Mouse (Mus musculus): ENCODE results near the gene Vcp. TPM values are rescaled to one million over a fixed set of nuclear protein-coding genes. Genes with fewer than 3 reads are reported as not detected.

Gene Vcp
- total and polyA plus RNA-seq, 3 experiments, result 200 to 462 (median 237) TPM

GRCm38 (mm10) chr4:43025084-43025960 is 25.0 kb upstream of the Vcp start, which contains the start of gene Pigo (continued):
- 0 out of 2 replicates have a peak, but pooled peaks have one; percentile 31 for TF ChIP-seq JUND (conservative IDR thresholded peaks at IDR 0.05; ENCODE audit: low read depth, low read length)

GRCm38 (mm10) chr4:43024673-43025072 is 24.4 kb upstream of the Vcp start:
- Histone ChIP-seq H3K9me3 (replicated peaks; ENCODE audit: low read length) (no peaks in the 10 kb centered on the region), H3K4me3 (replicated peaks in 1 of 3; ENCODE audit: low read depth in 2 of 3, low read length in 2 of 3, poor library complexity in 1 of 3) (peak overlapping the region; percentile 59 to 77 (median 59)), H3K9ac (ENCODE audit: insufficient read depth, low read depth) (peak overlapping the region; percentile 76), H3K79me2 (replicated peaks; ENCODE audit: control insufficient read depth, extremely low read depth, insufficient read depth, poor library complexity, severe bottlenecking) (peaks cover 5% of the 10 kb centered on the region; the same call in 1 of the 2 replicates), H3K27me3 (replicated peaks) (no peaks in the 10 kb centered on the region), H3K27ac (ENCODE audit: insufficient read depth, low read depth) (no peak overlapping the region), H3K4me2 (ENCODE audit: insufficient read depth, low read depth, poor library complexity, severe bottlenecking) (peak overlapping the region; percentile 89), H3K36me3 (replicated peaks in 1 of 2; ENCODE audit: control insufficient read depth in 1 of 2, insufficient read depth in 1 of 2, low read length in 1 of 2) (peaks cover 54 to 84% of the 10 kb centered on the region in 2 experiments), H3K4me1 (ENCODE audit: control insufficient read depth in 1 of 2, insufficient read depth in 2 of 2) (peaks cover 7 to 19% of the 10 kb centered on the region in 2 experiments)
- dilution Hi-C loops (cut with MboI; ENCODE audit: extremely low pct_ligation_motif_present, extremely low pct_unique_long_range_greater_than_20kb, low sequenced_read_pairs), result no loop called here
- no peak for TF ChIP-seq ZNF384 (IDR thresholded peaks at IDR 0.05; ENCODE audit: low read depth, low read length)
- TF ChIP-seq RAD21 (IDR thresholded peaks at IDR 0.05; ENCODE audit: low read depth, low read length), result no peak
- no peak for TF ChIP-seq EP300 (IDR thresholded peaks at IDR 0.05; ENCODE audit: low read length)
- no peak for TF ChIP-seq USF1 (IDR thresholded peaks at IDR 0.05; ENCODE audit: low read depth, low read length)
- no peak for TF ChIP-seq JUN (IDR thresholded peaks at IDR 0.05; ENCODE audit: insufficient read depth, low read depth, low read length)
- no peak for TF ChIP-seq USF2 (conservative IDR thresholded peaks at IDR 0.05; ENCODE audit: low read depth, low read length)
- no peak for TF ChIP-seq CHD2 (IDR thresholded peaks at IDR 0.05; ENCODE audit: low read length)
- no peak for TF ChIP-seq POLR2A (IDR thresholded peaks at IDR 0.05; ENCODE audit: low read depth, low read length)
- TF ChIP-seq NELFE (IDR thresholded peaks at IDR 0.05; ENCODE audit: low read depth, low read length), result no peak
- no peak for TF ChIP-seq NRF1 (IDR thresholded peaks at IDR 0.05; ENCODE audit: low read depth, low read length)
- TF ChIP-seq MAZ (IDR thresholded peaks at IDR 0.05; ENCODE audit: low read depth, low read length), result no peak
- no peak for TF ChIP-seq IRF4 (IDR thresholded peaks at IDR 0.05; ENCODE audit: low read depth, low read length)
- TF ChIP-seq CTCF (conservative IDR thresholded peaks at IDR 0.05 in 1 of 2, IDR thresholded peaks at IDR 0.05 in 1 of 2; ENCODE audit: low read depth in 2 of 2, low read length in 2 of 2), result no peak
- TF ChIP-seq HCFC1 (IDR thresholded peaks at IDR 0.05; ENCODE audit: low read depth, low read length), result no peak
- DNase-seq (ENCODE audit: extremely low read depth), result no peak
- in situ Hi-C loops (cut with MboI; ENCODE audit: low pct_ligation_motif_present, low pct_unique_long_range_greater_than_20kb, low sequenced_read_pairs), result loop anchor here (25.0 kb wide), 1 partner anchor 538 kb away; the partner anchor contains the start of genes Creb3 and Tln1

- DNase-seq (ENCODE audit: extremely low read depth), result no peak
- no peaks in the 10 kb centered on the region for H3K9me3 ChIP-seq (replicated peaks; ENCODE audit: low read length)
- H3K9ac ChIP-seq (ENCODE audit: insufficient read depth, low read depth), result no peak overlapping the region
- TF ChIP-seq TBP (conservative IDR thresholded peaks at IDR 0.05; ENCODE audit: low read depth, low read length) (no peak), MAFK (IDR thresholded peaks at IDR 0.05; ENCODE audit: insufficient replicate concordance, low read length) (no peak), JUN (IDR thresholded peaks at IDR 0.05; ENCODE audit: insufficient read depth, low read depth, low read length) (no peak), POLR2A (IDR thresholded peaks at IDR 0.05; ENCODE audit: low read depth, low read length) (no peak), EP300 (IDR thresholded peaks at IDR 0.05; ENCODE audit: low read length) (no peak), SIN3A (IDR thresholded peaks at IDR 0.05; ENCODE audit: low read length) (no peak), JUND (conservative IDR thresholded peaks at IDR 0.05; ENCODE audit: low read depth, low read length) (no peak), SMC3 (IDR thresholded peaks at IDR 0.05; ENCODE audit: low read depth, low read length) (no peak), POLR2AphosphoS2 (IDR thresholded peaks at IDR 0.05; ENCODE audit: low read depth, low read length) (no peak), ZKSCAN1 (IDR thresholded peaks at IDR 0.05; ENCODE audit: borderline replicate concordance, low read depth, low read length) (no peak)
- dilution Hi-C loops (cut with MboI; ENCODE audit: extremely low pct_ligation_motif_present, extremely low pct_unique_long_range_greater_than_20kb, low sequenced_read_pairs), result no loop called here
- H3K36me3 ChIP-seq (replicated peaks in 1 of 2; ENCODE audit: control insufficient read depth in 1 of 2, insufficient read depth in 1 of 2, low read length in 1 of 2), result peaks cover 58 to 82% of the 10 kb centered on the region in 2 experiments
- in situ Hi-C loops (cut with MboI; ENCODE audit: low pct_ligation_motif_present, low pct_unique_long_range_greater_than_20kb, low sequenced_read_pairs), result loop anchor here (25.0 kb wide), 1 partner anchor 541 kb away; the partner anchor contains the start of genes Creb3 and Tln1
- no peak overlapping the region for H3K27ac ChIP-seq (ENCODE audit: insufficient read depth, low read depth)
- H3K4me3 ChIP-seq (replicated peaks in 1 of 3; ENCODE audit: low read depth in 2 of 3, low read length in 2 of 3, poor library complexity in 1 of 3), result no peak overlapping the region
- H3K79me2 ChIP-seq (replicated peaks; ENCODE audit: control insufficient read depth, extremely low read depth, insufficient read depth, poor library complexity, severe bottlenecking), result 0 out of 2 replicates have a peak, but pooled peaks cover 5% of the 10 kb centered on the region
- peaks cover 7 to 15% of the 10 kb centered on the region in 2 experiments for H3K4me1 ChIP-seq (ENCODE audit: control insufficient read depth in 1 of 2, insufficient read depth in 2 of 2)
- no peak overlapping the region for H3K4me2 ChIP-seq (ENCODE audit: insufficient read depth, low read depth, poor library complexity, severe bottlenecking)
- no peaks in the 10 kb centered on the region for H3K27me3 ChIP-seq (replicated peaks)
These were observed 21.0 kb upstream of the Vcp start for GRCm38 (mm10) chr4:43021341-43021740.
